Mouse (Mus musculus): ENCODE measurements around the gene Apbb2.

The Apbb2 gene

DNA sequence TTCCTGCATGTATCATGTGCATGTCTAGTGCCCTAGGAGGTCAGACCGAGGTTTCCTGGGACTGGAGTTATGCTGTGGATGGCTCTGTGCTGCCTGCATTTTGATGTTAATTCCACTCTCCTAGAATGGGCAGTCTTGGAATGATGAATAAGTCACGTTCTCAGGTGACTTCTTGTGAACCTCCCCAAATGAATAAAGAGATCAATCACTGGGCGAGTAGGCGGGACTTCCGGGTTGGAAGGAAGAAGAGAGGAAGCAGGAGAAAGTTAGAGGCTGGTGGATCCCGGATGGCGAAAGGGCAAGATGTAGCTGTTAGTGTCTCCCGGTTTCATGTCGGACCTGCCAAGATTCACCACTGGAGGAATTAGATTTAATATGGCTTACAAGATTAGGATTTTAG lies 276.3 kb downstream of the Apbb2 start:
- DNase-seq (ENCODE audit: low read depth, low spot score), result peak; percentile 96

DNA sequence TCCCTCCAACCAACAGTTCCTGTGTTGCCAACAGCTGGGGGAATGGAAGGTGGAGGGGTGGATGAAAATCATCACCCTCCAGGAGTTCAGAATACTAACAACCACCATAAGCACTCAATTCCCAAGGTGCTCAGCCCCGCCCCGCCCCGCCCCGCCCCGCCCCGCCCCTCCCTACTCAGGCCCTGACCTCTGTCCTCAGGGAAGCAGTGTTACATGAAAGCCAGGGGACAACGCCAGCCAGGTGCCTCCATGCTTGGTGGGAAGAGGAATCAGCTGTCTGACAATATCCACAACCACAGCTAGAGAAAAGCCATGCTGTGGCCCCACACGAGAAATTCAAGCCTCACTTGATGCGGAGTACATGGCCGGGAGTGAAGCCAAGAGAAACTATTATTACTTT lies 276.7 kb downstream of the Apbb2 start:
- peak; percentile 60 for DNase-seq (ENCODE audit: low read depth, low spot score)

DNA sequence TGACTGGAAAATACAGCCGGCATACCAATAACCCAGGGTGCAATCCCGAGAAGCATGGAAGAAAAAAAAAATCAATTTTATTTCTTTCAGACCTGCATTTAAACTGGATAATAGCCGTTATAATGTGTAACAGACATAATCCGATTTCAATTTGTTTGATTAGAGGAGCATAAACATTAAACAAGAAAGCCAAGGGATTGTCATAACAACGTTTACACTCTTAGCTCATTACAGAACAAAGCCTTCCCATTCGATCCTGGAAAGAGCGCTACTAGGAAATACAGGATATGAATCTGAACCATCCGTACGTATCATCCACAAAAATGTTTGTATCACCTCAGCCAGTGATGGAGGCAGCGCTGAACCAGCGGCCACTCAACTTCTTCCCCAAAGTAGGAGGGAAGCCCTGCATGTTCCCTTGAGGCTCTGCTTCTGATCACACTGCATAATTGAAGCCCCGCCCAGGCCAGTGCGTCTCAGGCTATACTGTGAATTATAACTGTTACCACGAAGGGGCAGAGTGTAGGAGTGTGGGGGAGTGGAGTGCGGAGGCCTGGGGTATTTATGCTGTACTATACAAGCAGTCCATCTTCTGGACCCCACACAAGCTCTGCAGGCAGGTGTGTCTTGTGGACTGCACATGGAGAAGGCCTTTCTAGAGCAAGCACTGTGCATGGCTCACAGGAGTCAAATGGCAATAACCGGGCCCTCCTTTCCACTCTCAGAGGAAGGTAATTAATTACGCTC lies 278.1 kb downstream of the Apbb2 start:
- no peak for DNase-seq (ENCODE audit: low read depth, low spot score)

DNA sequence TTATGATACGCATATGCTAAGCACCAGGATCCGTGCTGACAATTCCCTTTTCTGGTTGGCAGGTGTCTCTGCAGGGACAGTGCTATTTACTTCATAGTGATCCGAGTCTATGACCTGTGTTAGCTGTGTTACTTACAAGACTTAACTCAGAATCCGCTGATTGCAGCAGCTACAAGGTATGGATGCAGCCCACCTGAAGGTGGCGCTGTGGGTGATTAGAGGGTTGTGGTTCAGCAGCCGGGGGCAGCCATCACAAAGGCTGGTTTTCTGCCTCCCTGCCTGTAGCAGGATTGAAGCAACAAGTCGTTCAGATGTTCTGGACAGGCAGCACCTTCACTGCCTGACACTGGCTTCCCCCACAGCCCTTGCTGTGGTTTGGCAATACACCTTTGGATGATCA lies 280.0 kb downstream of the Apbb2 start:
- DNase-seq (ENCODE audit: low read depth, low spot score), result peak; percentile 81

DNA sequence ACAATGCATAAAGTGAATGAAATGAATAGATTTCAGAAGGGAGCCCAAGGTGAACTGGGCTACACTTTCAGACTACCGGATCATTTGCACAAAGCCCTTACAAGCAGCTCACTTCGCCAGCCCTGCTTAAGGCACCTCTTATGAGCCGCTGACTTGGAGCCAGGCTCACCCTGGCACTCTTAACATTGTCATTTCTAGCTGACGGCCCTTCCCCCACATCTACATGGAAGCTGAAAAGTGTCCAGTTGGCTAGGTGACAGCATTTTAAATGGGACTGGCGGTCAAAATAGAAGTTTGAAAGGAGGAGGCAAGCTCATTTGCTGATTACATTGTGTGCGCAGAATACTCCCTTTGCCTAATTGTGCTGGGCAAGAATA lies 280.6 kb downstream of the Apbb2 start:
- DNase-seq (ENCODE audit: low read depth, low spot score), result no peak

DNA sequence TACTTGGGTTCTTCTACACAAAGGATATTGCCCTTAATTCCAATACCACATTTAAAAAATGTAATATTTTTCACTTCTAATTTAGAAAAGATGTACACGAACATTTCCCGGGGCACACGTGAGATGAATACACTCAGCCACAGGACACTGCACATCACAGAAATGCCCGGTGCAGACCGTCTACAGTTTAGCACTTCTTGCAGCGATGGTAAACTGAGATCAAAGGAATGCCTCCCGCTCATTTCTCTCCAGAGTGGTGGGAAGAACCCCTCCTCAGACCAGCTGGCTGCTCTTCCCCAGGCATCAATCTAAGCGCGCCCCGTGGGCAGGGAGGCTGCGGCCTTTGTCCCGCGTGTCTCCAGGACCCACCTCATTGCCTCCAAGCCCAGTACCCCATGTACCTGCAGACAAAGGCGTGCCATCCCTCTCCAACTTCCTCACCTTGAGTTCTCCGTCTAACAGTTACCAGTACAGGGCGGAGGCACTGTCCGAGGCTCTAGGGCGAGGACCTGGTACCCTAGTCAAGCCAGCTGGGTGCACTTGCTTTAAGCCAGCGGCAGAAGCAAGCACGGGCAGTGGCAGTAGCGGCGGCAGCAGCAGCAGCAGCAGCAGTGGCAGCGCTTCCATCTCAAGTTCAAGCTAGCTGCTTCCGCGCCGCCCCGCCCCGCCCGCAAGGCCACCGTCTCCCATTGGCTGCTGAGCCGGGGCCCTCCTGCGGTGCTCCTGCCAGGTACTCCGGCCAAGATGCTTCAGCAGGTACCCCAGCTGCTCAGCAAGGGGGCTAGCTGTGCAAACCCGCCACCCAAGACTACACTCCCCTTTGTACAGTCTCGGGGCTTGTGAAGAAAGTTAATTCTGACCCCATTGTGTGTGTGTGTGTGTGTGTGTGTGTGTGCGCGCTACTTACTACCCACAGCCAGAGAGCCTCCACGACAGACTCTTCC lies 281.3 kb downstream of the Apbb2 start:
- peak; percentile 64 for DNase-seq (ENCODE audit: low read depth, low spot score)

DNA sequence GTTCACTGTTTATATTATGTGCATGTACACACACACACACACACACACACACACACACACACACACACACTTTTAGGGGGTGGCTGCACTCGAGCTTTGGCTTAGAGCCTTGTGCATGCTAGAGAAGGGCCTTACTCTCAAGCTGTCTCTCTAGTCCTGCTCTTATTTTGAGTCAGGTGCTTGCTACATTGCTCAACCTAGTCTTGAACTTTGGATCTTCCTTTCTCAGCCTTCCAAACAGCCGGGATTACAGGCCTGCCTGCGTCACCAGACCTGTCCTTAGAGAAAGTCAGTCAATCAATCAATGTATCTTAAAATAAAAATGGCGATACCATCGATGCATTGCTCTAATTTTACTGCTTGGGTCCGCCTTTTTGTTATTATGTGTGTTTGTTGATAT lies 287.8 kb downstream of the Apbb2 start:
- DNase-seq (ENCODE audit: low read depth, low spot score), result no peak

DNA sequence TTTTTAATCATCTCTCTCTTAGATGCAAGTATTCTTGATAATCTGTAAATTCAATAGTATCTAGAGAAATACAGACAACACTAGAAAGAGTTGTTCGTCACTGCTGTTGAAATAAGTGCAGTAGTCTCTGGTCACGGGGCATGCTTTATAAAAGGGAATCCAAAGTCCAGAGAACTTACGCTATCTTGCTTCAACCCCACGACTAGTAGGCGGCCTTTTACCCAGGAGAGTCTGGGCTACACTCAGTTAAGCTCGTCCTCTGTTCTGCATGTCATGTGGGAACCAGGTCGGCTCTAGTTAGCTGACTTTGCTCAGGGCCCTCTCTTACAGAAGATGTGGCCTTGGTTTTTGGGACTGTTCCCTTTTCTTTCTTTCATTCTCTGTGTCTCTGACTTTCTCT lies 289.8 kb downstream of the Apbb2 start:
- no peak for DNase-seq (ENCODE audit: low read depth, low spot score)

DNA sequence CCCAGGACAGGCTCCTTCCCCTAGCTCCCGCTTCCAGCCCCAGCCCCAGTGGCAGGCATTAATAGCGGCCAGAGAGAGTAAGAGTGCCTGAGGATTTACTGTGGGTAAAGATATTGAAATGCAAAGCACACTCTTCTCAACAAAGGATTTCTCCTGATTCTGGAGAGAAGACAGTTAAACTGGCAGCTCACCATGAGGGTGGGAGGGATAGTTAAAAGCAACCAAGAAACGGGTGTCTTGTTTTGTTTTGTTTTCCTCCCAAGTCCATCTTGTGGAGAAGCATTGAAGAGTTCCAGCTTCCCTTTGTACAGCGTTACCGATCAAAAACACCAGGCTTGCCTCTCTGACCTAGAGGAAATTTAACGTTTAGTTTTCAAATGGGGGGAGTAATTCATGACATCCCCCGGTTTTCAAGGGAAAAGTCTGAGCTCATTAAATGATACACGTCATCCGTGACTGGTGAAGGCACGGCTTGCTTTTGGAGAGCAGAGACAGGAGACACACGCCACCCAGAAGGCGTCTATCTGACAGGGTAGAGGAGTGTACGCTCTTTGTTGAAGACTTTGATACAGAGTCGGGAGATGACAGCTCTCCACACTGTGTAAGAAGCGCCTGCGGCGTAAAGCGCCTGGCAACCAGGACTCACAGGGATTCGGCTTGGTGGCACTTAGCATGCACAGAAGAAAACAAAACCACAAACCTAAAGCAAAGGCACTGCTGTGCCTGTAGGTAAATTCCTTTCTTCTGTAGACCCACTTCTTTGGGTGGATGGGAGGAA lies 290.4 kb downstream of the Apbb2 start:
- peak; percentile 40 for DNase-seq (ENCODE audit: low read depth, low spot score)

DNA sequence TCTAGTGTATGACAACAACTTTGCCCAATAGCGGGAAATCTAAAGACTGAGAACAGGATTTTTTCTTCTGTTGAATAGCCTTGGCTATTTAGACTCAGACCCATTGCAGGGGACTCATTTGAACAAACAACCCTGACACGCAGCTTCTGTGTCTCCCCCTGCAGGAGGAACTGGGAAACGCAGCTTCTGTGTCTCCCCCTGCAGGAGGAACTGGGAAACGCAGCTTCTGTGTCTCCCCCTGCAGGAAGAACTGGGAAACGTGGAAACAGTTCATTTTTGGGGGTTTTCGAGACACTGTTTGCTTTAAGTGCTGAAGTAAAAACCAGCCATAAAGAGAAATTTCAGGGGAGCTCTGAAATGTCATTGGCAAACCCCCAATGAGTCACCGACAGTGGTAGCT lies 292.2 kb downstream of the Apbb2 start:
- DNase-seq (ENCODE audit: low read depth, low spot score), result no peak

DNA sequence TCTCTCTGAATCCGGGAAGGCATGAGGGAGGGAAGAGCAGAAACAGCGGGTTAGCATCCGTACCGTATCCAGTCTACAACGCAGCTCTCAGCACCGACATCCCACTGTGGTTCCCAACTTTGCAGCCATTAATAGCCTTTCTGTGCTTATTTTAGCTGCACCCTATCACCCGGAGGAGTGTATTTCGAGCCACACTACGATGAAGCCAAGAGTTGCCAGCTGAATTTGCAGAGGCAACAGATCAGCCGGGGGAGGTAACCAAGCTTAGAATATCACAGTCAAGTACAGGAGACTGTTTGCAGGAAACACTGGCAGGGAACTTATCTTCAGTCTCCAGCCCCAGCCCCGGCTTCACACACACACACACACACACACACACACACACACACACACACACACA lies 295.0 kb downstream of the Apbb2 start:
- no peak for DNase-seq (ENCODE audit: low read depth, low spot score)

DNA sequence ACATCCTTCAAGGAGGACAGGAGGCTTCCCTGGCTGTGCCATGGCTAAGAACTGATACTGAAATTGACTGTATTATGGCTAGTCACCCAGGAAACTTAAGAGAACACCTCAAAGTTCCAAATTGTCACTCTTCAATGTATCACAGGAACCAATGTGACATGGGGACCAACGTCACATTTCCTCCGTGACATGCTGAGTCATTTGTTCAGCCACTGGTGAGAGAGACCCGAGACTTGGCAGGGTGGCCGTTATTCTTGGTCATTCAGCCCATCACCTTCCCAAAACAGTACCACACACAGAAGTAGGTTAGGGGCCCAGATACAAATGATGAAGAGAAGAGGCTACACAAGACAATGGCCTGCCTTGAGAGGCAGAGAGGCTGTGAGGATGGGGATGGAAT lies 295.5 kb downstream of the Apbb2 start:
- no peak for DNase-seq (ENCODE audit: low read depth, low spot score)

DNA sequence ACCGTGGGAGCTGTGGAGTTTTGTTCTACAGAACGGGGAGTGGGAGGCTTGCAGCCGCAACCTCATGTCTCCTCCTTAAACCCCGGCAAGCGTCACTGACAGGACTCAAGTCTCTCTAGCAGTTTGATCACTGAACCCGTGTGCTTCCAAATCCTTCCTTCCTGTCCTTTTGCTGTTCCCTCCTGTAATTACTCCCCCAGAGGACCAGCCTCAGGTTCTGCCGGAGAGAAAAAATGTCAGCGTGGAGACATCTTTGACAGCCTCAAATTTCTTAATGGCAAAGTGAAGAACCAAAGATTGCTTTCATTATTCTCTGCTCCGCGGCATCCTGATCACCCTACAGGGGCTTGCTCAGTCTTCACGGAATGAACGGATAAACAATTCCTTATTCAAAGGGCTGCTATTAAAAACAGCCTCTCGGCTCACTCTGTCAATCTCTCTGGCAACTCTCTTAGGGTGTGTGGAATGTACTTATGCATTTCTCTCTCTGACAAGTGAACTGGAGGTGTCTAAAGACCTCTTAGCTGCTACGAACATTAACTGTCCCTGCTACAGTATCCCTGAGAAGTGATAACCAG lies 298.7 kb downstream of the Apbb2 start:
- no peak for DNase-seq (ENCODE audit: low read depth, low spot score)

DNA sequence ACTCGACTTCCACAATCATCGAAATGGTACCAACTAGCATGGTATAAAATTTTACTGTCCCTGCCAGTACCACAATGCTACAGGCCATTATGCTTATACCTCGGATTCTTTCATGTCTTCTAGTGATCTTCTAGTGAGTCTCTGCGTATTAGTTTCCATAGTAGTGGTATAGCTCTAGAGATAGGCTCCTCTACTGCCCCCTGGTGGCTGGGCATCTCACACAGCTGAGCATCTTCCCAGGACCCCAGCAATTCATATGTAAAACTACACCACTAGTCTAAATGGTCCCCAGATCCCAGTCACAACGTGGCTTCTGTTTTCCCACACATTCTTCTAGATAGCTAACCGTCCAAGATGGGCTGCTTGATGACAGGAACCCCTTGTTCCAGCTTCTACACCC lies 299.2 kb downstream of the Apbb2 start:
- DNase-seq (ENCODE audit: low read depth, low spot score), result peak; percentile 82

DNA sequence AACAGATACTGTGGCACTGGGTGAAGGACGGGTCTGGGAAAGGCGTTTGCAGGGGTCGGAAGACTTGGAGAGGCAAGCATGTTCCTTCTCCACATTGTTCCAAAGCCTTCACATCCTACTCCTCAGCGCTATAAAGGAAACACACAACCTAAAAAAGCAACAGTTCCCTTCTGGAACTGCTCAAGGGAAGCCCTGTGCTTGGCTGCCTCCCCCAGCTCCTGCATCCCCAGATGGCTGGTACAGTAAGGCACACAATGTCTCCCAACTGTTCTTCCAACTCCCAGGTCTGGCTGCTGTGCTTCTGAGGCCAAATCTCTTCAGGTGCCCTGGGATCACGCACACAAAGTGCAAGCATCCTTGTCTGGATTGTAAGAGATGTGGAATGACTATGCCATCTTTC lies 302.8 kb downstream of the Apbb2 start:
- DNase-seq (ENCODE audit: low read depth, low spot score), result no peak

DNA sequence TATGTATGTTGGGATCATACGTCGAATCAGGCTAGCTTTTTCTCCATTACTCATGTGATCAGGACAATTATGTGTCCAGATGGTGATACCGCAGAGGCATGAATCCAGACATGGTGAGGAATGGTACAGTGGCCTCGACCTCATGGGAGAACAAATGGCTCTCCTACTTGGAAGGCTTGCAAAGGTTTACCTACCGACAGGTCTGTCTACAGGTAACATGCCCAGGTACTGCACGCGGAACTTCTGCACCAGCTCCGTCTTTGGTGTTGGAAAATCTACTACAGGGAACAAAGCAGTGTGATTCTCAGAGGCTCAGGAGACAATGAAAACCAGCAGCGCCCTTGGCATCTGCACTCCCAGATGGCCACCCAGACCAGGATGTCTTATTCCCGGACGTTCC lies 307.8 kb downstream of the Apbb2 start:
- DNase-seq (ENCODE audit: low read depth, low spot score), result no peak

DNA sequence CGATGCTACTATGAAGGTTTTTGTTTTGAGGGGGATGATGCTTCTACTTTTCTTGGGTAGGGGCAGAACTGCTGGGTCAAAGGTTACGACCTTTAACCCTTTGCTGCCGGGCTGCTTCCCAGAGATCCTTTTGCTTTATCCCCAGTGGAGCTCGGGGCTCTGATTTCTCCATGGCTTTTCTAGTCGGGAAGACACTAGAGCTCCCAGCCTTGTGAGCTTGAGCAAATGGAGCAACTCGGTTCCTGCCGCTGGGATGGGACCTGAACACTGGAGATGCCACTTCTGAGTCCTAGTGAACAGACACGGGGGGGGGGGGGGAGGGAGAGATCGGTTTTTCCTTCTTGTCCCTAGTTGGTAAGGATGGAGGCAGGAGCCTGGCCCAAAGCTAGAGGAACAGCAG lies 308.3 kb downstream of the Apbb2 start:
- DNase-seq (ENCODE audit: low read depth, low spot score), result no peak

DNA sequence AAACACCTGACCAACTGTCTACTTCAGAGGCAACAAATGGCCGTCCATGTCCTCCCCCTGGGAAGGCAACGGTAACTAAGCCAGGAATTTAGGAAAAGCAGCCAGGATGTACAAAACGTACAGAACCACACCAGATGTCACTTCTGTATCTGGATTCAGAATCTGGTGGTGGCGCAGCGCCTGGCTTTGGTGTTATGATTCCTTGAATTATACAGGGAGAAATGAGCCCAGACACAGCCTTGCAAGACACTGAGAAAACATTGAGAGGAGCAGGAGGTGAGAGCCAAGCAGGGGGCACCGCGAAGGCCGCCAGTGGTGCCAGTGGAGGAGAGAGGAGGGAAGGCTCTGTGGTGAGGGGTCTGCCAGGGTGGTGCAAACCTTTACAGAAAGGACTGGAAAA lies 313.1 kb downstream of the Apbb2 start:
- no peak for DNase-seq (ENCODE audit: low read depth, low spot score)

DNA sequence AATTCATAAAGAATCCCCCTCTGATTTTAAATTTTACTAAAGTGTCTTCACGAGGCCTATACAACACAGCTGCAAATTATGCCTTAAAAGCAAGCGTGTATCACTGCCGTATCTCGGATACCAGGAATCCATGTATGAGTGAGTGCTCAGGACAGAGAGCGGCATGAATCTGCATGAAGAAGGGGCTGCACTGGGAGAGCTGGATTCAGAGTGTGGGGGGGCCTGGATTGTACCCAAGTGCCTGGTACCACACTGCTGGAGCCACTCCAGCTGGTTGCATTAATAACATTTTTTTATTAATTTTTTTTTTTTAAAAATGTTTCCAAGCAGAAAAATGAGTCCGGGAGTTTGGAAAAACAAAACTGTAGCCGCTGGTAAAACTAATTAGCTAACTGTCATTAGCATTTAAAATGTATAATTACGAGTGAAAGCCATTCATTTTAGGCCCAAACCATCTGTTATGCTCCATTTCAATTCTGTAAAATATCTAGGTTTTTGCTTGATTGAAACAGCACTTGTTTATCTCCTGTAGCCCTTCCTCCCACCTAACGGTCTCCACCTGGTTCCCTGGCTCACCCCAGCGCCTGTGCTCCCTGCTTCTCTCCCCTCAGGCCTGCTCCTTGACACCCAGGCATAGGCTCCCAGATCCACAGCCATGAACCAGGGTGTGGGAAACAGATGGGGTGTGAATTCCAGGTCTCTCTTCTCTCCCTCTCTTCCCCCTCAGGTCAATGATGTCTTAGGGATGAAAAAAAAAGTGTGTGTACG lies 314.1 kb downstream of the Apbb2 start:
- no peak for DNase-seq (ENCODE audit: low read depth, low spot score)

DNA sequence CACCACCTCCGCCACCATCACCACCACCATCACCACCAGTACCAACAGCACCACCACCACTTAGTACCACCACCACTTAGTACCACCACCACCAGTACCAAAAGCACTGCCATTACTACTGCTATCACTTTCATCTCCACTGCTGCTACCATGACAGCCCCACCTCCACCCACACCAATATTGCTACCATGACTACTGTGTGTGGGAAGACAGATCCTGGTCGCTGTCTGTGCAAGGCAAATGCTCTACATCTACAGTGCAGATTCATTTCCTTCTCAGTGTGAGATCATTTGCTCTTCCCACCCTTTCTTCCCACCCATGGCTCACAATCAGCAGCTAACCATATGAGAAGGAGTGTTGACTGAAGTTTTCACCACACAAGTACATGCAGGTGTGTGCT lies 315.7 kb downstream of the Apbb2 start:
- DNase-seq (ENCODE audit: low read depth, low spot score), result no peak

All from R1 (cell line).